ENCODE assay signal across 9 mouse cellular contexts in genomic region chr10:127287936-127288293, GRCm38 (mm10). TPM values are rescaled to one million over a fixed set of nuclear protein-coding genes. Genes with fewer than 3 reads are reported as not detected.
DNase-seq lines count a peak whose midpoint lies in the region; ATAC-seq and TF ChIP-seq lines count a peak whose summit lies in the region.
"Had no signal": no experiment of that assay in that cellular context is flagged by ENCODE, and none has a peak within 500 bp of the region (broad histone marks: within the 10 kb centered on the region; RNA-seq: fewer than 3 reads in every experiment).

No protein-coding gene starts in this region.

- H3K9me3 ChIP-seq in heart, embryonic 12.5 days (replicated peaks) = no peaks in the 10 kb centered on the region
- H3K9me3 ChIP-seq in G1E (replicated peaks) = no peaks in the 10 kb centered on the region
- no peaks in the 10 kb centered on the region for H3K9me3 ChIP-seq in hindbrain, embryonic 12.5 days (replicated peaks)
- H3K9me3 ChIP-seq in midbrain, embryonic 10.5 days (replicated peaks) = no peaks in the 10 kb centered on the region

- peaks cover 45% of the 10 kb centered on the region for H3K36me3 ChIP-seq in heart, embryonic 12.5 days
- H3K36me3 ChIP-seq in G1E (replicated peaks) = peaks cover 59% of the 10 kb centered on the region
- H3K36me3 ChIP-seq in hindbrain, embryonic 12.5 days = peaks cover 38% of the 10 kb centered on the region
- peaks cover 48% of the 10 kb centered on the region for H3K36me3 ChIP-seq in midbrain, embryonic 10.5 days

- peaks cover 51% of the 10 kb centered on the region for H3K4me1 ChIP-seq in heart, embryonic 12.5 days (replicated peaks)
- peaks cover 77% of the 10 kb centered on the region for H3K4me1 ChIP-seq in G1E (ENCODE audit: insufficient read depth, low read depth, low read length)
- peaks cover 52% of the 10 kb centered on the region for H3K4me1 ChIP-seq in hindbrain, embryonic 12.5 days
- peaks cover 82% of the 10 kb centered on the region for H3K4me1 ChIP-seq in midbrain, embryonic 10.5 days

- DNase-seq in heart, postnatal 10 days = no peak
- DNase-seq in G1E (ENCODE audit: low spot score) = no peak
- DNase-seq in midbrain, embryonic 10.5 days (ENCODE audit: low spot score) = no peak
- DNase-seq in ovary, postnatal 10 days (ENCODE audit: low spot score) = no peak
- DNase-seq in urinary bladder, adult 2 months (ENCODE audit: low spot score) = no peak
- DNase-seq in thymus, postnatal 4 days = no peak

- intact Hi-C loops in heart, postnatal 10 days (cut with DNase I) = loop anchor here (2.0 kb wide), 1 partner anchor 15 kb away; no protein-coding TSS in a partner anchor

- peak overlapping the region; percentile 97 for H3K4me2 ChIP-seq in heart, embryonic 12.5 days
- peak overlapping the region; percentile 92 for H3K4me2 ChIP-seq in hindbrain, embryonic 12.5 days (replicated peaks)

- H3K9ac ChIP-seq in heart, embryonic 12.5 days = peak overlapping the region; percentile 84
- H3K9ac ChIP-seq in hindbrain, embryonic 12.5 days = peak overlapping the region; percentile 88

- H3K4me3 ChIP-seq in heart, embryonic 12.5 days = peak overlapping the region; percentile 69
- H3K4me3 ChIP-seq in G1E (ENCODE audit: low read depth, low read length) = peak overlapping the region; percentile 81
- peak overlapping the region; percentile 66 for H3K4me3 ChIP-seq in hindbrain, embryonic 12.5 days
- peak overlapping the region; percentile 65 for H3K4me3 ChIP-seq in midbrain, embryonic 10.5 days

- TF ChIP-seq CTCF in G1E (IDR thresholded peaks at IDR 0.05; ENCODE audit: low read depth, low read length) = no peak

- H3K27ac ChIP-seq in heart, embryonic 12.5 days (ENCODE audit: poor library complexity, severe bottlenecking) = peak overlapping the region; percentile 99
- peak overlapping the region; percentile 97 for H3K27ac ChIP-seq in hindbrain, embryonic 12.5 days
- H3K27ac ChIP-seq in midbrain, embryonic 10.5 days (replicated peaks) = peak overlapping the region; percentile 97

- no peak for ATAC-seq in heart, embryonic 12.5 days (ENCODE audit: insufficient number of reproducible peaks, low FRiP score)
- ATAC-seq in G1E (ENCODE audit: extremely low read depth, insufficient number of reproducible peaks, low FRiP score, poor library complexity, severe bottlenecking) = no peak
- ATAC-seq in hindbrain, embryonic 12.5 days (ENCODE audit: low FRiP score) = no peak

- no peaks in the 10 kb centered on the region for H3K27me3 ChIP-seq in heart, embryonic 12.5 days (replicated peaks)
- H3K27me3 ChIP-seq in G1E (ENCODE audit: insufficient read depth, low read length) = no peaks in the 10 kb centered on the region
- no peaks in the 10 kb centered on the region for H3K27me3 ChIP-seq in hindbrain, embryonic 12.5 days
- H3K27me3 ChIP-seq in midbrain, embryonic 10.5 days (ENCODE audit: low read depth, poor library complexity, severe bottlenecking) = no peaks in the 10 kb centered on the region
- H3K27me3 ChIP-seq: Patski had no signal

- 0% methylated on average over 3 of the region's 3 CpGs for WGBS in heart, embryonic 12.5 days
- WGBS in hindbrain, embryonic 12.5 days = 5% methylated on average over 3 of the region's 3 CpGs
- 0% methylated on average over 3 of the region's 3 CpGs for whole genome bisulfite sequencing in midbrain, embryonic 10.5 days

RNA-seq across cellular contexts. Expression of gene Mbd6, which starts 0.9 kb away (rescaled TPM):
- polyA plus RNA-seq in heart, embryonic 12.5 days (2016; fragmentation: Nextera tagmentation; extraction: Ambion mirVana) = 13.6 and 14.6 TPM in 2 replicates
- total RNA-seq in heart, postnatal 10 days (2021) = 10 to 100 TPM; 34.2 to 35.5 TPM
- total RNA-seq in G1E (2014; fragmentation: Nextera tagmentation) (107 and 121 TPM in 2 replicates), G1E (2017) (4.1 and 6.6 TPM in 2 replicates)
- 239 and 302 TPM in 2 replicates for polyA plus RNA-seq in G1E (2012)
- 17.9 and 19.8 TPM in 2 replicates for polyA plus RNA-seq in hindbrain, embryonic 12.5 days (2016; fragmentation: Nextera tagmentation; extraction: Ambion mirVana)
- 11.9 and 13.0 TPM in 2 replicates for polyA plus RNA-seq in midbrain, embryonic 10.5 days (2016; fragmentation: Nextera tagmentation; extraction: Ambion mirVana)
- polyA plus RNA-seq in urinary bladder, adult 2 months (2012; rRNA removed) = 19.8 and 42.1 TPM in 2 replicates

RNA-seq across cellular contexts. Expression of gene Dctn2, which starts 21.7 kb away (rescaled TPM):
- polyA plus RNA-seq in heart, embryonic 12.5 days (2016; fragmentation: Nextera tagmentation; extraction: Ambion mirVana) = 133 and 136 TPM in 2 replicates
- 100 to 1,000 TPM; 166 to 167 TPM for total RNA-seq in heart, postnatal 10 days (2021)
- total RNA-seq in G1E (2014; fragmentation: Nextera tagmentation) = 135 TPM in 2 replicates
- 139 and 154 TPM in 2 replicates for total RNA-seq in G1E (2017)
- 161 and 175 TPM in 2 replicates for polyA plus RNA-seq in G1E (2012)
- polyA plus RNA-seq in hindbrain, embryonic 12.5 days (2016; fragmentation: Nextera tagmentation; extraction: Ambion mirVana) = 234 and 240 TPM in 2 replicates
- 212 and 239 TPM in 2 replicates for polyA plus RNA-seq in midbrain, embryonic 10.5 days (2016; fragmentation: Nextera tagmentation; extraction: Ambion mirVana)
- polyA plus RNA-seq in urinary bladder, adult 2 months (2012; rRNA removed) = 173 and 201 TPM in 2 replicates

RNA-seq across cellular contexts. Expression of gene Mars, which starts 23.7 kb away (rescaled TPM):
- polyA plus RNA-seq in heart, embryonic 12.5 days (2016; fragmentation: Nextera tagmentation; extraction: Ambion mirVana) = 107 and 110 TPM in 2 replicates
- 10 to 100 TPM; 42.0 to 43.9 TPM for total RNA-seq in heart, postnatal 10 days (2021)
- total RNA-seq in G1E (2014; fragmentation: Nextera tagmentation) (97.3 and 102 TPM in 2 replicates), G1E (2017) (109 and 144 TPM in 2 replicates)
- polyA plus RNA-seq in G1E (2012) = 104 and 108 TPM in 2 replicates
- 142 and 152 TPM in 2 replicates for polyA plus RNA-seq in hindbrain, embryonic 12.5 days (2016; fragmentation: Nextera tagmentation; extraction: Ambion mirVana)
- polyA plus RNA-seq in midbrain, embryonic 10.5 days (2016; fragmentation: Nextera tagmentation; extraction: Ambion mirVana) = 180 and 187 TPM in 2 replicates
- 44.7 and 47.7 TPM in 2 replicates for polyA plus RNA-seq in urinary bladder, adult 2 months (2012; rRNA removed)

RNA-seq across cellular contexts. Expression of gene Kif5a, which starts 24.8 kb away (rescaled TPM):
- 0.37 and 0.79 TPM in 2 replicates for polyA plus RNA-seq in heart, embryonic 12.5 days (2016; fragmentation: Nextera tagmentation; extraction: Ambion mirVana)
- total RNA-seq in heart, postnatal 10 days (2021) = under 1 TPM; 0.42 to 0.89 TPM
- total RNA-seq in G1E (2014; fragmentation: Nextera tagmentation) (0.10 TPM in 1 of 2 replicates, not detected in the other), G1E (2017) (0.11 and 0.17 TPM in 2 replicates)
- polyA plus RNA-seq in G1E (2012) = 0.04 and 0.22 TPM in 2 replicates
- 70.0 and 76.6 TPM in 2 replicates for polyA plus RNA-seq in hindbrain, embryonic 12.5 days (2016; fragmentation: Nextera tagmentation; extraction: Ambion mirVana)
- polyA plus RNA-seq in midbrain, embryonic 10.5 days (2016; fragmentation: Nextera tagmentation; extraction: Ambion mirVana) = 14.9 and 29.4 TPM in 2 replicates
- polyA plus RNA-seq in urinary bladder, adult 2 months (2012; rRNA removed) = 5.9 and 6.6 TPM in 2 replicates

RNA-seq across cellular contexts. Expression of gene Arhgap9, which starts 33.8 kb away (rescaled TPM):
- polyA plus RNA-seq in heart, embryonic 12.5 days (2016; fragmentation: Nextera tagmentation; extraction: Ambion mirVana) = 0.89 and 1.8 TPM in 2 replicates
- total RNA-seq in heart, postnatal 10 days (2021) = 1 to 10 TPM; 3.3 to 4.1 TPM
- total RNA-seq in G1E (2014; fragmentation: Nextera tagmentation) (43.3 and 43.7 TPM in 2 replicates), G1E (2017) (89.2 and 100 TPM in 2 replicates)
- 54.8 and 59.5 TPM in 2 replicates for polyA plus RNA-seq in G1E (2012)
- 2.0 and 2.2 TPM in 2 replicates for polyA plus RNA-seq in hindbrain, embryonic 12.5 days (2016; fragmentation: Nextera tagmentation; extraction: Ambion mirVana)
- 1.1 and 1.3 TPM in 2 replicates for polyA plus RNA-seq in midbrain, embryonic 10.5 days (2016; fragmentation: Nextera tagmentation; extraction: Ambion mirVana)
- polyA plus RNA-seq in urinary bladder, adult 2 months (2012; rRNA removed) = 6.7 and 8.4 TPM in 2 replicates
- polyA plus RNA-seq: Patski had no signal
